Mouse (Mus musculus): Measurements from ENCODE around the gene Tnik. TPM values are rescaled to one million over a fixed set of nuclear protein-coding genes. Genes with fewer than 3 reads are reported as not detected.

Tnik gene
- polyA plus RNA-seq, 1 experiment from 2014 or later: 9.8 TPM

- Histone ChIP-seq H3K4me2 (no peak overlapping the region), H3K9me3 (no peaks in the 10 kb centered on the region), H3K4me1 (peaks cover 11% of the 10 kb centered on the region), H3K4me3 (no peak overlapping the region), H3K36me3 (no peaks in the 10 kb centered on the region), H3K27me3 (no peaks in the 10 kb centered on the region), H3K9ac (no peak overlapping the region), H3K27ac (no peak overlapping the region)
- peak; percentile 65; the same call in 1 of the 2 replicates for ATAC-seq (ENCODE audit: borderline replicate concordance, extremely low read depth, low FRiP score, low TSS enrichment)
- whole genome bisulfite sequencing: 28% methylated on average over 6 of the region's 6 CpGs
Observed at GRCm38 (mm10) chr3:28359138-28359537, 96.1 kb downstream of the Tnik start.

- WGBS: 87% methylated on average over 6 of the region's 6 CpGs
- no peaks in the 10 kb centered on the region for H3K27me3 ChIP-seq
- H3K27ac ChIP-seq: no peak overlapping the region
- no peaks in the 10 kb centered on the region for H3K9me3 ChIP-seq
- no peaks in the 10 kb centered on the region for H3K36me3 ChIP-seq
- ATAC-seq (ENCODE audit: borderline replicate concordance, extremely low read depth, low FRiP score, low TSS enrichment): no peak
- H3K4me1 ChIP-seq: peaks cover 11% of the 10 kb centered on the region
- H3K4me2 ChIP-seq: no peak overlapping the region
- no peak overlapping the region for H3K4me3 ChIP-seq
- H3K9ac ChIP-seq: no peak overlapping the region
Observed at GRCm38 (mm10) chr3:28361056-28361455, 98.0 kb downstream of the Tnik start.

- no peak overlapping the region for H3K4me3 ChIP-seq
- peaks cover 11% of the 10 kb centered on the region for H3K4me1 ChIP-seq
- ATAC-seq (ENCODE audit: borderline replicate concordance, extremely low read depth, low FRiP score, low TSS enrichment): no peak
- no peak overlapping the region for H3K27ac ChIP-seq
- no peaks in the 10 kb centered on the region for H3K9me3 ChIP-seq
- H3K4me2 ChIP-seq: no peak overlapping the region
- H3K27me3 ChIP-seq: no peaks in the 10 kb centered on the region
- H3K9ac ChIP-seq: no peak overlapping the region
- WGBS: 39% methylated on average over 5 of the region's 5 CpGs
- no peaks in the 10 kb centered on the region for H3K36me3 ChIP-seq
Observed at GRCm38 (mm10) chr3:28363441-28364125, 100.6 kb downstream of the Tnik start.

GRCm38 (mm10) chr3:28368746-28369145 is 105.7 kb downstream of the Tnik start:
- no peak overlapping the region for H3K27ac ChIP-seq
- H3K9me3 ChIP-seq: no peaks in the 10 kb centered on the region
- 69% methylated on average over 5 of the region's 5 CpGs for WGBS
- 0 out of 2 replicates have a peak, but pooled peaks cover 3% of the 10 kb centered on the region for H3K4me1 ChIP-seq
- no peak overlapping the region for H3K9ac ChIP-seq
- H3K27me3 ChIP-seq: no peaks in the 10 kb centered on the region
- ATAC-seq (ENCODE audit: borderline replicate concordance, extremely low read depth, low FRiP score, low TSS enrichment): no peak
- no peaks in the 10 kb centered on the region for H3K36me3 ChIP-seq
- no peak overlapping the region for H3K4me2 ChIP-seq
- no peak overlapping the region for H3K4me3 ChIP-seq

- no peaks in the 10 kb centered on the region for H3K36me3 ChIP-seq
- no peak overlapping the region for H3K4me2 ChIP-seq
- no peak for ATAC-seq (ENCODE audit: borderline replicate concordance, extremely low read depth, low FRiP score, low TSS enrichment)
- 61% methylated on average over 1 of the region's 1 CpGs for WGBS
- H3K9ac ChIP-seq: no peak overlapping the region
- H3K4me3 ChIP-seq: no peak overlapping the region
- no peaks in the 10 kb centered on the region for H3K27me3 ChIP-seq
- no peaks in the 10 kb centered on the region for H3K9me3 ChIP-seq
- no peak overlapping the region for H3K27ac ChIP-seq
- 0 out of 2 replicates have a peak, but pooled peaks cover 3% of the 10 kb centered on the region for H3K4me1 ChIP-seq
Observed at GRCm38 (mm10) chr3:28369266-28369665, 106.3 kb downstream of the Tnik start.

GRCm38 (mm10) chr3:28369698-28370097 is 106.7 kb downstream of the Tnik start:
- Histone ChIP-seq H3K4me1 (0 out of 2 replicates have a peak, but pooled peaks cover 3% of the 10 kb centered on the region), H3K9me3 (no peaks in the 10 kb centered on the region), H3K27me3 (no peaks in the 10 kb centered on the region), H3K4me3 (no peak overlapping the region), H3K4me2 (no peak overlapping the region), H3K36me3 (no peaks in the 10 kb centered on the region), H3K9ac (no peak overlapping the region), H3K27ac (no peak overlapping the region)
- 50% methylated on average over 5 of the region's 5 CpGs for WGBS
- no peak for ATAC-seq (ENCODE audit: borderline replicate concordance, extremely low read depth, low FRiP score, low TSS enrichment)

GRCm38 (mm10) chr3:28371583-28371982 is 108.6 kb downstream of the Tnik start:
- no peak overlapping the region for H3K4me2 ChIP-seq
- no peaks in the 10 kb centered on the region for H3K9me3 ChIP-seq
- no peaks in the 10 kb centered on the region for H3K27me3 ChIP-seq
- no peaks in the 10 kb centered on the region for H3K36me3 ChIP-seq
- H3K27ac ChIP-seq: no peak overlapping the region
- WGBS: 90% methylated on average over 1 of the region's 1 CpGs
- 0 out of 2 replicates have a peak, but pooled peaks cover 3% of the 10 kb centered on the region for H3K4me1 ChIP-seq
- H3K4me3 ChIP-seq: no peak overlapping the region
- no peak overlapping the region for H3K9ac ChIP-seq
- ATAC-seq (ENCODE audit: borderline replicate concordance, extremely low read depth, low FRiP score, low TSS enrichment): no peak

GRCm38 (mm10) chr3:28372459-28372858 is 109.4 kb downstream of the Tnik start:
- WGBS: 64% methylated on average over 2 of the region's 2 CpGs

GRCm38 (mm10) chr3:28374738-28375510 is 111.9 kb downstream of the Tnik start:
- WGBS: 87% methylated on average over 6 of the region's 6 CpGs
- Histone ChIP-seq H3K36me3 (no peaks in the 10 kb centered on the region), H3K27ac (no peak overlapping the region), H3K9ac (no peak overlapping the region), H3K9me3 (no peaks in the 10 kb centered on the region), H3K4me1 (no peaks in the 10 kb centered on the region), H3K4me3 (no peak overlapping the region), H3K4me2 (no peak overlapping the region), H3K27me3 (no peaks in the 10 kb centered on the region)
- no peak for ATAC-seq (ENCODE audit: borderline replicate concordance, extremely low read depth, low FRiP score, low TSS enrichment)

More at GRCm38 (mm10) chr3:28372459-28372858, 109.4 kb downstream of the Tnik start:
- H3K4me1 ChIP-seq: 0 out of 2 replicates have a peak, but pooled peaks cover 3% of the 10 kb centered on the region
- H3K4me2 ChIP-seq: no peak overlapping the region
- no peak for ATAC-seq (ENCODE audit: borderline replicate concordance, extremely low read depth, low FRiP score, low TSS enrichment)
- no peak overlapping the region for H3K27ac ChIP-seq
- H3K27me3 ChIP-seq: no peaks in the 10 kb centered on the region
- no peak overlapping the region for H3K4me3 ChIP-seq
- H3K36me3 ChIP-seq: no peaks in the 10 kb centered on the region
- no peaks in the 10 kb centered on the region for H3K9me3 ChIP-seq
- no peak overlapping the region for H3K9ac ChIP-seq

- H3K4me2 ChIP-seq: no peak overlapping the region
- H3K4me1 ChIP-seq: no peaks in the 10 kb centered on the region
- ATAC-seq (ENCODE audit: borderline replicate concordance, extremely low read depth, low FRiP score, low TSS enrichment): no peak
- H3K9me3 ChIP-seq: no peaks in the 10 kb centered on the region
- H3K36me3 ChIP-seq: no peaks in the 10 kb centered on the region
- no peaks in the 10 kb centered on the region for H3K27me3 ChIP-seq
- H3K27ac ChIP-seq: no peak overlapping the region
- H3K4me3 ChIP-seq: no peak overlapping the region
- WGBS: 65% methylated on average over 2 of the region's 2 CpGs
- no peak overlapping the region for H3K9ac ChIP-seq
Observed at GRCm38 (mm10) chr3:28380224-28380623, 117.2 kb downstream of the Tnik start.

- Histone ChIP-seq H3K27me3 (no peaks in the 10 kb centered on the region), H3K36me3 (no peaks in the 10 kb centered on the region), H3K4me3 (no peak overlapping the region), H3K9me3 (no peaks in the 10 kb centered on the region), H3K4me2 (no peak overlapping the region), H3K9ac (no peak overlapping the region), H3K27ac (no peak overlapping the region), H3K4me1 (no peaks in the 10 kb centered on the region)
- WGBS: 63% methylated on average over 11 of the region's 11 CpGs
- ATAC-seq (ENCODE audit: borderline replicate concordance, extremely low read depth, low FRiP score, low TSS enrichment): no peak
Observed at GRCm38 (mm10) chr3:28383526-28384126, 120.6 kb downstream of the Tnik start.
